Mouse (Mus musculus): ENCODE results near the gene Egf.

Egf gene

GRCm38 (mm10) chr3:129714542-129715145 is 40.5 kb downstream of the Egf start:
- no peak for DNase-seq

GRCm38 (mm10) chr3:129708157-129708556 is 47.0 kb downstream of the Egf start:
- DNase-seq, result peak; percentile 55

GRCm38 (mm10) chr3:129698882-129699281 is 56.2 kb downstream of the Egf start:
- no peak for DNase-seq

- no peak for DNase-seq
Measured at GRCm38 (mm10) chr3:129698365-129698764, 56.8 kb downstream of the Egf start.

- no peak for DNase-seq
Measured at GRCm38 (mm10) chr3:129697691-129698090, 57.4 kb downstream of the Egf start.

- DNase-seq, result no peak
Measured at GRCm38 (mm10) chr3:129695943-129696342, 59.2 kb downstream of the Egf start.

- no peak for DNase-seq
Measured at GRCm38 (mm10) chr3:129693581-129693980, 61.5 kb downstream of the Egf start.

GRCm38 (mm10) chr3:129692816-129693215 is 62.3 kb downstream of the Egf start:
- no peak for DNase-seq

GRCm38 (mm10) chr3:129687429-129687828 is 67.7 kb downstream of the Egf start:
- no peak for DNase-seq

GRCm38 (mm10) chr3:129686698-129687333 is 68.3 kb downstream of the Egf start:
- peak; percentile 64 for DNase-seq

GRCm38 (mm10) chr3:129686196-129686595 is 68.9 kb downstream of the Egf start:
- no peak for DNase-seq

- DNase-seq, result no peak
Measured at GRCm38 (mm10) chr3:129683060-129683679, 71.9 kb downstream of the Egf start.

- DNase-seq, result no peak
Measured at GRCm38 (mm10) chr3:129682389-129682788, 72.7 kb downstream of the Egf start.

- no peak for DNase-seq
Measured at GRCm38 (mm10) chr3:129681841-129682240, 73.3 kb downstream of the Egf start.

- no peak for DNase-seq
Measured at GRCm38 (mm10) chr3:129680258-129680657, 74.9 kb downstream of the Egf start.

GRCm38 (mm10) chr3:129675923-129676322 is 79.2 kb downstream of the Egf start:
- DNase-seq, result no peak

GRCm38 (mm10) chr3:129663906-129664305 is 91.2 kb downstream of the Egf start:
- no peak for DNase-seq

- DNase-seq, result no peak
Measured at GRCm38 (mm10) chr3:129658776-129659175, 96.3 kb downstream of the Egf start.

- DNase-seq, result no peak
Measured at GRCm38 (mm10) chr3:129657775-129658174, 97.3 kb downstream of the Egf start.

GRCm38 (mm10) chr3:129657222-129657621 is 97.9 kb downstream of the Egf start:
- no peak for DNase-seq

- DNase-seq, result no peak
Measured at GRCm38 (mm10) chr3:129656540-129656939, 98.6 kb downstream of the Egf start.

GRCm38 (mm10) chr3:129652476-129652875 is 102.6 kb downstream of the Egf start:
- DNase-seq, result no peak

GRCm38 (mm10) chr3:129651765-129652164 is 103.4 kb downstream of the Egf start:
- DNase-seq, result no peak

GRCm38 (mm10) chr3:129650931-129651330 is 104.2 kb downstream of the Egf start:
- DNase-seq, result no peak

GRCm38 (mm10) chr3:129650293-129650612 is 104.9 kb downstream of the Egf start:
- no peak for DNase-seq

Data from right cerebral cortex, adult 18-20 months (tissue).